Mouse (Mus musculus) myocyte (in vitro differentiated cells): ENCODE data around the gene Fmo5. TPM values are rescaled to one million over a fixed set of nuclear protein-coding genes. Genes with fewer than 3 reads are reported as not detected.

ENCODE experiments used
- H3K27me3 ChIP-seq: one replicate; pipeline ENCODE4 v1.6.1; 2011; ENCODE audit not compliant: control insufficient read depth, insufficient read depth, insufficient read length
- H3K36me3 ChIP-seq: one replicate; pipeline ENCODE4 v1.6.1; 2011; ENCODE audit not compliant: control insufficient read depth, insufficient read depth
- H3K4me2 ChIP-seq: one replicate; pipeline ENCODE4 v1.6.1; 2011; ENCODE audit warnings: low read depth, control low read depth
- H3K4me3 ChIP-seq: one replicate; pipeline ENCODE4 v1.5.1; 2011; ENCODE audit warnings: mild to moderate bottlenecking, control low read depth, moderate library complexity
- H3K79me2 ChIP-seq: one replicate; pipeline ENCODE4 v1.6.1; 2011; ENCODE audit not compliant: control insufficient read depth, insufficient read depth
- H3ac ChIP-seq: one replicate; pipeline ENCODE4 v1.6.1; 2011; ENCODE audit not compliant: control insufficient read depth, insufficient read length
- CEBPB ChIP-seq: IDR thresholded peaks from 2 replicates; pipeline ENCODE4 v1.6.1; 2011; ENCODE audit warnings: mild to moderate bottlenecking, moderate library complexity; ENCODE audit not compliant: poor library complexity, insufficient read depth, severe bottlenecking
- E2F4 ChIP-seq: IDR thresholded peaks from one replicate; pipeline ENCODE4 v1.6.1; 2011; ENCODE audit warnings: mild to moderate bottlenecking, control low read depth, moderate library complexity; ENCODE audit not compliant: insufficient read depth
- MAX ChIP-seq: IDR thresholded peaks from one replicate; pipeline ENCODE4 v1.6.1; 2011; ENCODE audit warnings: low read depth, mild to moderate bottlenecking, control low read depth
- MYOD1 ChIP-seq, 3 experiments: IDR thresholded peaks; one replicate each; pipeline ENCODE4 v1.6.1; 2011; ENCODE audit warnings: control low read depth in 2 of 3, low read depth in 2 of 3, mild to moderate bottlenecking in 2 of 3, moderate library complexity in 1 of 3; ENCODE audit not compliant: insufficient read length in 2 of 3, control insufficient read depth in 1 of 3
- MYOG ChIP-seq, 3 experiments: IDR thresholded peaks; one replicate each; pipeline ENCODE4 v1.6.1; 2011; ENCODE audit warnings: control low read depth in 2 of 3, low read depth in 2 of 3, mild to moderate bottlenecking in 2 of 3; ENCODE audit not compliant: insufficient read length in 2 of 3, control insufficient read depth in 1 of 3, insufficient read depth in 1 of 3
- POLR2A ChIP-seq: IDR thresholded peaks from one replicate; pipeline ENCODE4 v1.6.1; 2011; ENCODE audit warnings: low read depth, mild to moderate bottlenecking, control low read depth, moderate library complexity; ENCODE audit not compliant: insufficient read length
- POLR2AphosphoS2 ChIP-seq: IDR thresholded peaks from one replicate; pipeline ENCODE4 v1.6.1; 2011; ENCODE audit warnings: low read depth, control low read depth; ENCODE audit not compliant: insufficient read length
- REST ChIP-seq: IDR thresholded peaks from one replicate; pipeline ENCODE4 v1.6.1; 2011; ENCODE audit warnings: mild to moderate bottlenecking, control low read depth, moderate library complexity; ENCODE audit not compliant: insufficient read depth, insufficient read length
- SRF ChIP-seq: IDR thresholded peaks from one replicate; pipeline ENCODE4 v1.6.1; 2011; ENCODE audit warnings: low read depth; ENCODE audit not compliant: control insufficient read depth, insufficient read length
- TCF12 ChIP-seq: IDR thresholded peaks from one replicate; pipeline ENCODE4 v1.6.1; 2011; ENCODE audit warnings: mild to moderate bottlenecking, control low read depth; ENCODE audit not compliant: poor library complexity, insufficient read depth, severe bottlenecking
- TCF3 ChIP-seq: IDR thresholded peaks from one replicate; pipeline ENCODE4 v1.6.1; 2011; ENCODE audit warnings: low read depth, control low read depth; ENCODE audit not compliant: insufficient read length
- USF1 ChIP-seq: IDR thresholded peaks from one replicate; pipeline ENCODE4 v1.6.1; 2011; ENCODE audit warnings: low read depth, mild to moderate bottlenecking, control low read depth, moderate library complexity
- polyA plus RNA-seq: library from polyadenylated mRNA; unstranded; fragments of >200 nt; fragmentation: generic; extraction: Trizol; gene quantifications from one replicate; pipeline ENCODE4 v1.2.1, GENCODE M21; 2012; ENCODE audit warnings: missing spikeins

Fmo5 gene
- polyA plus RNA-seq, 1 experiment = 0.17 TPM

- H3K4me3 ChIP-seq = no peak overlapping the region
- no peaks in the 10 kb centered on the region for H3K27me3 ChIP-seq
- H3K36me3 ChIP-seq = no peaks in the 10 kb centered on the region
- no peak overlapping the region for H3ac ChIP-seq
- H3K79me2 ChIP-seq = no peaks in the 10 kb centered on the region
- H3K4me2 ChIP-seq = no peak overlapping the region
- TF ChIP-seq POLR2AphosphoS2 (no peak), REST (no peak), POLR2A (no peak), MYOD1 (IDR thresholded peaks at IDR 0.05; ENCODE audit: control insufficient read depth in 1 of 3, insufficient read length in 2 of 3, low read depth in 2 of 3) (no peak), MAX (no peak), CEBPB (no peak), E2F4 (no peak), MYOG (IDR thresholded peaks at IDR 0.05; ENCODE audit: control insufficient read depth in 1 of 3, insufficient read depth in 1 of 3, insufficient read length in 2 of 3, low read depth in 2 of 3) (no peak), TCF3 (no peak), SRF (no peak), USF1 (no peak), TCF12 (no peak)
These were observed 12.8 kb downstream of the Fmo5 start for GRCm38 (mm10) chr3:97641396-97641795.

GRCm38 (mm10) chr3:97642001-97642400 lies 13.4 kb downstream of the Fmo5 start:
- no peaks in the 10 kb centered on the region for H3K79me2 ChIP-seq
- TF ChIP-seq POLR2A (no peak), SRF (no peak), TCF12 (no peak), POLR2AphosphoS2 (no peak), TCF3 (no peak), REST (no peak), E2F4 (no peak), USF1 (no peak), MAX (no peak), CEBPB (no peak), MYOD1 (IDR thresholded peaks at IDR 0.05; ENCODE audit: control insufficient read depth in 1 of 3, insufficient read length in 2 of 3, low read depth in 2 of 3) (no peak), MYOG (IDR thresholded peaks at IDR 0.05; ENCODE audit: control insufficient read depth in 1 of 3, insufficient read depth in 1 of 3, insufficient read length in 2 of 3, low read depth in 2 of 3) (no peak)
- H3K27me3 ChIP-seq = no peaks in the 10 kb centered on the region
- H3K36me3 ChIP-seq = no peaks in the 10 kb centered on the region
- H3ac ChIP-seq = no peak overlapping the region
- H3K4me2 ChIP-seq = no peak overlapping the region
- no peak overlapping the region for H3K4me3 ChIP-seq

- Histone ChIP-seq H3K79me2 (no peaks in the 10 kb centered on the region), H3K36me3 (no peaks in the 10 kb centered on the region), H3ac (no peak overlapping the region), H3K27me3 (no peaks in the 10 kb centered on the region), H3K4me2 (no peak overlapping the region), H3K4me3 (no peak overlapping the region)
- TF ChIP-seq MYOG (IDR thresholded peaks at IDR 0.05; ENCODE audit: control insufficient read depth in 1 of 3, insufficient read depth in 1 of 3, insufficient read length in 2 of 3, low read depth in 2 of 3) (no peak), TCF12 (no peak), SRF (no peak), E2F4 (no peak), USF1 (no peak), POLR2A (no peak), MYOD1 (IDR thresholded peaks at IDR 0.05; ENCODE audit: control insufficient read depth in 1 of 3, insufficient read length in 2 of 3, low read depth in 2 of 3) (no peak), CEBPB (no peak), REST (no peak)
These were observed 19.9 kb downstream of the Fmo5 start for GRCm38 (mm10) chr3:97648518-97648917.

- Histone ChIP-seq H3K4me3 (no peak overlapping the region), H3K4me2 (no peak overlapping the region), H3K36me3 (no peaks in the 10 kb centered on the region), H3ac (no peak overlapping the region), H3K27me3 (no peaks in the 10 kb centered on the region), H3K79me2 (no peaks in the 10 kb centered on the region)
- no peak for TF ChIP-seq REST
- TF ChIP-seq TCF3 = no peak
These were observed 20.4 kb downstream of the Fmo5 start for GRCm38 (mm10) chr3:97649022-97649421.

GRCm38 (mm10) chr3:97649469-97649868 lies 20.9 kb downstream of the Fmo5 start:
- TF ChIP-seq POLR2AphosphoS2 = no peak
- TF ChIP-seq MYOG (IDR thresholded peaks at IDR 0.05; ENCODE audit: control insufficient read depth in 1 of 3, insufficient read depth in 1 of 3, insufficient read length in 2 of 3, low read depth in 2 of 3) = no peak
- TF ChIP-seq USF1 = no peak
- no peak for TF ChIP-seq POLR2A
- no peak for TF ChIP-seq MYOD1 (IDR thresholded peaks at IDR 0.05; ENCODE audit: control insufficient read depth in 1 of 3, insufficient read length in 2 of 3, low read depth in 2 of 3)
- no peak for TF ChIP-seq TCF3
- no peak for TF ChIP-seq E2F4
- TF ChIP-seq MAX = no peak
- no peak for TF ChIP-seq CEBPB
- no peak for TF ChIP-seq SRF
- no peak for TF ChIP-seq TCF12
- TF ChIP-seq REST = no peak
- Histone ChIP-seq H3K79me2 (no peaks in the 10 kb centered on the region), H3K4me3 (no peak overlapping the region), H3K36me3 (no peaks in the 10 kb centered on the region), H3K27me3 (no peaks in the 10 kb centered on the region), H3ac (no peak overlapping the region), H3K4me2 (no peak overlapping the region)
